Mouse (Mus musculus) monocyte, adult 5-6 weeks (primary cell): ENCODE results near the gene Trim14. TPM values are rescaled to one million over a fixed set of nuclear protein-coding genes. Genes with fewer than 3 reads are reported as not detected.

Experiments
- ATAC-seq: fragments of 153-309, 156-312 bp; replicated peaks from 2 replicates; pipeline ENCODE4 v1.8.0; 2017; ENCODE audit warnings: mild to moderate bottlenecking; ENCODE audit not compliant: low TSS enrichment, insufficient number of reproducible peaks, severe bottlenecking, poor library complexity, low FRiP score
- total RNA-seq: library from RNA; stranded (forward); fragments of 200-1000, 200-491, 200-594 nt; gene quantifications from 3 replicates; pipeline ENCODE4 v1.2.3, GENCODE M21; 2017

Trim14 gene
- total RNA-seq, 1 experiment from 2014 or later = 19.8 TPM

DNA sequence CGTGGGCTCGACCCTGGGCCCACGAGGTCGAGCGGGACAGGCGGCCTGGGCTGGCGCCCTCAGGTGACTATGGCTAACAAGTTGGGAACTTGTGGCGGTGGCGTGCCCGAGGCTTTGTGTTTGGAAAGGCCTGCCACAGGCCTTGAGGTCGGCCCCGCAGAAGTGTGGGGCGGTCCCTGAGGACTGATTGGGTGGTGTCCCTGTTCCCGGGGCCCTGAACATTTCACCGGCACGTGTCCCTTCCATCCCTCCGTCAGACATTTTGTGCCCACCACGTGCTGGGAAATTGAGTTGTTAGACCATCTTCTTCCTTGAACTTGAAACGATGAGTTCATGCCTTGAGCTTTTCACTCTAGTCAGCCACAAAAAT is 83.5 kb downstream of the Trim14 start:
- peak; percentile 40; the same call in 1 of the 2 replicates for ATAC-seq

GRCm38 (mm10) chr4:46451758-46452480 is 84.0 kb downstream of the Trim14 start:
- no peak for ATAC-seq

DNA sequence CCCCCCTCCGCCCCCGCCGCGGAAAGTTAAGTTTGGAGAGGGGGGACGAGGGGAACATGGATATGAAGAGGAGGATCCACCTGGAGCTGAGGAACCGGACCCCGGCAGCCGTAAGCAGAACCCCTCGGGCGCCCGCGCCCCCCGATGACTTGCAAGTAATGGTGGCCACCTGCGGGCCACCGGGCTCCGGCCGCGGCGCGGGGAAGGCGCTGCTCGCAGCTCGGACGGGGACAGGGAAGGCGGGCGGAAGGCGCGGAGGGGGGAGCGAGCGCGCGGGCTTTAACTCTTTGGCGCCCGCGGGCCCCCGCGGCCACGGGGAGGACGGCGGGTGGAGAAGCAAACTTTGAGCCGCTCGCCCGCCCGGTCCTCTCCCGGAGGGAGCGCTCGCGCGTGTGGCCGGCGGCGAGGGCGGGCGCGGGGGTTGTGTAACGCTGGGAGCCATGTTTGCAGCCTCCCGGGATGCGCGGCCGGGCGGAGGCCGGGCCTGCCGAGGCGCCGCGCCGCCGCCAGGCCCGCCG is 84.6 kb downstream of the Trim14 start:
- ATAC-seq = no peak

GRCm38 (mm10) chr4:46450519-46451131 is 85.3 kb downstream of the Trim14 start, which contains the start of gene Anp32b:
Gene Anp32b, plus strand, starts transcription at chr4:46450902.
- peak; percentile 60 for ATAC-seq

- no peak for ATAC-seq
Observed at GRCm38 (mm10) chr4:46450020-46450518, 85.9 kb downstream of the Trim14 start.

- ATAC-seq = no peak
Observed at GRCm38 (mm10) chr4:46448886-46449285, 87.1 kb downstream of the Trim14 start.

- no peak for ATAC-seq
Observed at GRCm38 (mm10) chr4:46447461-46447860, 88.5 kb downstream of the Trim14 start.

DNA sequence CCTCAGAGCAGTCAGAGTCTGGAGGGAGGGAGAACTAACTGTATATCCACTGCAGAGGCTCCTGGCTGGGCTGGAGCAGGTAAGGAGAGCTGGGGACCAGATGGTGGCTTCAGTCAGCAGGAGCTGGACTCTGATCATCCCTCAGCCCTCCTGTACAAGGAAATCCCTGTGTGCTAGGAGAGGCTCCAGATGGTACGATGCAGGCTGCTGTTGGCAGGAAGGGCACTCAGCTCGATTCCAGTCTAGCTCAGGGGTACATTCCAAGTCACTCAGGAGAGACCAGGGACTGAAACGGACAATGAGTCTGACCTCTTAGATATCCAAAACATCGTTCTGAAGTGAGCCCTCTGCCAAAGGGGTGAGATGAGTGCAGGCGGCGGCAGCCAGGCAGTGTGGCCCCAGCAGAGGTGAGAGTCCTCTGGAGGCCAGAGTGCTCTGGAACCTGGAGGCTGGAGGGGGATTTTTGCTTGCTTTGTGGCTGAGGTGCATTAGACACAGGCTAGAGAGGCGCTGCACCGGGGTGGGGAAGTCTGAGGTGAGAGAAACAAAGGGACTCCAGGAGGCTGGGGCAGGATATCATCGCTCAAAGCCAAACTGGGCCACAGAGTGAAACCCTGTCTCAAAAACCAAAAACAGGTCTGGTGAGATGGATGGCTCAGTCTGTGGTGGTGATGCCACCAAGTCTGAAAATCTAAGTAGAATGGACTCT is 90.5 kb downstream of the Trim14 start:
- ATAC-seq = no peak

Other genes with a start within 250 kb of the Trim14 start
- gene Foxe1, start 192.5 kb downstream of the Trim14 start, total RNA-seq = not detected in 3 replicates
- 8.4 to 14.5 TPM (median 11.4 TPM) in 3 replicates for gene Trmo, start 146.7 kb downstream of the Trim14 start, total RNA-seq
- 0.95 to 1.4 TPM (median 0.96 TPM) in 3 replicates for gene Hemgn, start 122.6 kb downstream of the Trim14 start, total RNA-seq
- 36.8 to 64.0 TPM (median 47.0 TPM) in 3 replicates for gene Anp32b, start 85.2 kb downstream of the Trim14 start, total RNA-seq
- gene Nans, start 46.9 kb downstream of the Trim14 start, total RNA-seq = 38.6 to 51.6 TPM (median 42.3 TPM) in 3 replicates
- 25.5 to 68.9 TPM (median 29.6 TPM) in 3 replicates for gene Coro2a, start 66.1 kb upstream of the Trim14 start, total RNA-seq
- gene Tbc1d2, start 114.1 kb upstream of the Trim14 start, total RNA-seq = 0.75 to 1.4 TPM (median 0.87 TPM) in 3 replicates